Mouse (Mus musculus): Measurements from ENCODE around the gene Htr1f.

DNA sequence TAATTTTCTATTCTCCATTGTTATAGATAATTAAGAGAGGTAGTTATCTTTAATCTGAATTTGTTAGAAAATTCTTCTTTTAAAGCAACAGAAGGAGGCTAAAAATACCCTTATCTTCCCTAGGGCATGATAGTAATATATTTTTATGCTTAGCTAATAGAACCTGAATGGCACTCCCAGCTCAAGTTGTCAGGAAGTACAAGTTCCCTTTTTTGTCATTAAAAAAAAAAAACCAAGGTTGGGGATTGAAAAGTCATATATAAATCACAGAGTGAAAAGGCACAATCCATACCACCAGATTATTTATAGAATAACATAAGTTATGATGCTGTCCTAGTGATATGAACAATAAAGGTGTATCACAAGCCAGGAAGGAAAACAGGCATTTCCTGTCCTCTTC, 39.4 kb downstream of the Htr1f start:
- TF ChIP-seq CTCF (IDR thresholded peaks at IDR 0.05; ENCODE audit: borderline replicate concordance, control insufficient read depth, extremely low read depth, insufficient read depth, low read length, poor library complexity) = no peak
- TF ChIP-seq POLR2A (IDR thresholded peaks at IDR 0.05; ENCODE audit: control insufficient read depth, extremely low read depth, insufficient read depth, low read length, poor library complexity) = no peak
